Mouse (Mus musculus) embryonic facial prominence, embryonic 12.5 days (tissue): ENCODE results near the gene Uprt. TPM values are rescaled to one million over a fixed set of nuclear protein-coding genes. Genes with fewer than 3 reads are reported as not detected.

ENCODE experiments used
- ATAC-seq: fragments of 200-750 bp; cut with Nextera tagmentation; 2 replicates; pipeline ENCODE4 v1.8.0; 2017; ENCODE audit not compliant: insufficient number of reproducible peaks, insufficient read depth, low FRiP score, low TSS enrichment
- H3K27ac ChIP-seq: fragments of 300-500 bp; sonication (generic); 2 replicates; pipeline ENCODE4 v1.5.1; 2016; ENCODE audit warnings: mild to moderate bottlenecking
- H3K27me3 ChIP-seq: fragments of 300-500 bp; sonication (generic); 2 replicates; pipeline ENCODE4 v1.6.1; 2016; ENCODE audit warnings: mild to moderate bottlenecking, moderate library complexity
- H3K36me3 ChIP-seq: fragments of 300-500 bp; sonication (generic); 2 replicates; pipeline ENCODE4 v1.6.1; 2016; ENCODE audit warnings: mild to moderate bottlenecking
- H3K4me1 ChIP-seq: fragments of 300-500 bp; sonication (generic); 2 replicates; pipeline ENCODE4 v1.6.1; 2016
- H3K4me2 ChIP-seq: fragments of 300-500 bp; sonication (generic); replicated peaks from 2 replicates; pipeline ENCODE4 v1.6.1; 2016; ENCODE audit warnings: mild to moderate bottlenecking, moderate library complexity
- H3K4me3 ChIP-seq: fragments of 300-500 bp; sonication (generic); 2 replicates; pipeline ENCODE4 v1.5.1; 2016; ENCODE audit warnings: mild to moderate bottlenecking
- H3K9ac ChIP-seq: fragments of 300-500 bp; sonication (generic); 2 replicates; pipeline ENCODE4 v1.6.1; 2016; ENCODE audit warnings: mild to moderate bottlenecking, moderate library complexity
- H3K9me3 ChIP-seq: fragments of 300-500 bp; sonication (generic); 2 replicates; pipeline ENCODE4 v1.6.1; 2016; ENCODE audit warnings: mild to moderate bottlenecking, moderate library complexity
- WGBS: fragments of 180-500 bp; shearing (Covaris S2); methylation state at CpG from one replicate; pipeline ENCODE4 v1.1.7; 2016; 5-methylcytosine and 5-hydroxymethylcytosine counted together
- polyA plus RNA-seq: library from polyadenylated mRNA; unstranded; fragments of >200 nt; fragmentation: Nextera tagmentation; extraction: Ambion mirVana; gene quantifications from 2 replicates; pipeline ENCODE4 v1.2.1, GENCODE M21; 2016

Gene Uprt
- polyA plus RNA-seq: 1.5 and 1.7 TPM in 2 replicates

- Histone ChIP-seq H3K4me2 (peak within 1 kb of the TSS; percentile 51), H3K27me3 (peaks cover 12% of the 10 kb centered on the region; the same call in 1 of the 2 replicates), H3K27ac (no peak within 1 kb of the TSS), H3K9me3 (no peaks in the 10 kb centered on the region), H3K4me3 (peak within 1 kb of the TSS; percentile 56), H3K4me1 (no peaks in the 10 kb centered on the region), H3K9ac (peak within 1 kb of the TSS; percentile 48), H3K36me3 (no peaks in the 10 kb centered on the region)
- 24% methylated on average over 34 of the region's 34 CpGs for WGBS
- ATAC-seq: peak; percentile 93
Observed at GRCm38 (mm10) chrX:104482572-104483443, at the start of gene Uprt. Gene Uprt (plus strand): TSS chrX:104482818.

- Histone ChIP-seq H3K4me1 (no peaks in the 10 kb centered on the region), H3K27me3 (no peaks in the 10 kb centered on the region), H3K36me3 (no peaks in the 10 kb centered on the region), H3K4me3 (no peak overlapping the region), H3K4me2 (no peak overlapping the region), H3K9me3 (no peaks in the 10 kb centered on the region), H3K9ac (no peak overlapping the region), H3K27ac (no peak overlapping the region)
- ATAC-seq: no peak
- 41% methylated on average over 1 of the region's 1 CpGs for WGBS
Observed at GRCm38 (mm10) chrX:104433456-104433855, 49.2 kb upstream of the Uprt start.

- Histone ChIP-seq H3K4me2 (no peak overlapping the region), H3K9ac (no peak overlapping the region), H3K9me3 (no peaks in the 10 kb centered on the region), H3K4me1 (no peaks in the 10 kb centered on the region), H3K36me3 (no peaks in the 10 kb centered on the region), H3K27me3 (no peaks in the 10 kb centered on the region), H3K4me3 (no peak overlapping the region), H3K27ac (no peak overlapping the region)
- 93% methylated on average over 1 of the region's 1 CpGs for WGBS
- no peak for ATAC-seq
Observed at GRCm38 (mm10) chrX:104452433-104452832, 30.2 kb upstream of the Uprt start.

GRCm38 (mm10) chrX:104461755-104462154, 20.9 kb upstream of the Uprt start:
- whole genome bisulfite sequencing: 32% methylated on average over 2 of the region's 2 CpGs
- Histone ChIP-seq H3K9me3 (no peaks in the 10 kb centered on the region), H3K4me1 (no peaks in the 10 kb centered on the region), H3K9ac (no peak overlapping the region), H3K4me3 (no peak overlapping the region), H3K27ac (no peak overlapping the region), H3K27me3 (no peaks in the 10 kb centered on the region), H3K4me2 (no peak overlapping the region), H3K36me3 (no peaks in the 10 kb centered on the region)
- ATAC-seq: no peak

- Histone ChIP-seq H3K36me3 (no peaks in the 10 kb centered on the region), H3K9ac (no peak overlapping the region), H3K4me3 (no peak overlapping the region), H3K27me3 (no peaks in the 10 kb centered on the region), H3K4me1 (no peaks in the 10 kb centered on the region), H3K27ac (no peak overlapping the region), H3K4me2 (no peak overlapping the region), H3K9me3 (no peaks in the 10 kb centered on the region)
- WGBS: 56% methylated on average over 6 of the region's 6 CpGs
- ATAC-seq: no peak
Observed at GRCm38 (mm10) chrX:104464376-104464775, 18.2 kb upstream of the Uprt start.

GRCm38 (mm10) chrX:104478041-104478440, 4.6 kb upstream of the Uprt start:
- H3K4me1 ChIP-seq: no peaks in the 10 kb centered on the region
- H3K9ac ChIP-seq: no peak overlapping the region
- 22% methylated on average over 2 of the region's 2 CpGs for WGBS
- ATAC-seq: no peak
- H3K4me2 ChIP-seq: no peak overlapping the region
- H3K27ac ChIP-seq: no peak overlapping the region
- H3K36me3 ChIP-seq: no peaks in the 10 kb centered on the region
- no peaks in the 10 kb centered on the region for H3K9me3 ChIP-seq
- H3K4me3 ChIP-seq: no peak overlapping the region
- 0 out of 2 replicates have a peak, but pooled peaks cover 5% of the 10 kb centered on the region for H3K27me3 ChIP-seq

- peak overlapping the region; percentile 51 for H3K4me2 ChIP-seq
- 15% methylated on average over 6 of the region's 6 CpGs for WGBS
- H3K27me3 ChIP-seq: peaks cover 12% of the 10 kb centered on the region; the same call in 1 of the 2 replicates
- peak overlapping the region; percentile 48 for H3K9ac ChIP-seq
- H3K4me3 ChIP-seq: peak overlapping the region; percentile 56
- no peaks in the 10 kb centered on the region for H3K9me3 ChIP-seq
- no peaks in the 10 kb centered on the region for H3K36me3 ChIP-seq
- H3K4me1 ChIP-seq: no peaks in the 10 kb centered on the region
- 0 out of 2 replicates have a peak, but pooled peaks have one; percentile 35 for ATAC-seq
- no peak overlapping the region for H3K27ac ChIP-seq
Observed at GRCm38 (mm10) chrX:104483444-104483808, 808 bp downstream of the Uprt start.

- ATAC-seq: no peak
- peaks cover 12% of the 10 kb centered on the region; the same call in 1 of the 2 replicates for H3K27me3 ChIP-seq
- no peak overlapping the region for H3K9ac ChIP-seq
- WGBS: 82% methylated on average over 2 of the region's 2 CpGs
- H3K4me1 ChIP-seq: no peaks in the 10 kb centered on the region
- no peak overlapping the region for H3K27ac ChIP-seq
- no peak overlapping the region for H3K4me2 ChIP-seq
- H3K36me3 ChIP-seq: no peaks in the 10 kb centered on the region
- H3K9me3 ChIP-seq: no peaks in the 10 kb centered on the region
- no peak overlapping the region for H3K4me3 ChIP-seq
Observed at GRCm38 (mm10) chrX:104485596-104485995, 3.0 kb downstream of the Uprt start.

- peaks cover 7% of the 10 kb centered on the region; the same call in 1 of the 2 replicates for H3K27me3 ChIP-seq
- H3K4me1 ChIP-seq: no peaks in the 10 kb centered on the region
- WGBS: 70% methylated on average over 3 of the region's 3 CpGs
- H3K4me3 ChIP-seq: no peak overlapping the region
- no peaks in the 10 kb centered on the region for H3K36me3 ChIP-seq
- no peaks in the 10 kb centered on the region for H3K9me3 ChIP-seq
- no peak overlapping the region for H3K27ac ChIP-seq
- no peak overlapping the region for H3K9ac ChIP-seq
- no peak for ATAC-seq
- no peak overlapping the region for H3K4me2 ChIP-seq
Observed at GRCm38 (mm10) chrX:104488036-104488435, 5.4 kb downstream of the Uprt start.

GRCm38 (mm10) chrX:104488870-104489467, 6.4 kb downstream of the Uprt start:
- no peaks in the 10 kb centered on the region for H3K36me3 ChIP-seq
- no peak overlapping the region for H3K4me3 ChIP-seq
- H3K4me1 ChIP-seq: no peaks in the 10 kb centered on the region
- 0 out of 2 replicates have a peak, but pooled peaks cover 3% of the 10 kb centered on the region for H3K27me3 ChIP-seq
- no peaks in the 10 kb centered on the region for H3K9me3 ChIP-seq
- H3K9ac ChIP-seq: no peak overlapping the region
- WGBS: 75% methylated on average over 4 of the region's 4 CpGs
- ATAC-seq: no peak
- no peak overlapping the region for H3K27ac ChIP-seq
- no peak overlapping the region for H3K4me2 ChIP-seq

GRCm38 (mm10) chrX:104489626-104490355, 7.2 kb downstream of the Uprt start:
- no peak overlapping the region for H3K9ac ChIP-seq
- ATAC-seq: no peak
- no peak overlapping the region for H3K4me3 ChIP-seq
- no peaks in the 10 kb centered on the region for H3K36me3 ChIP-seq
- no peak overlapping the region for H3K4me2 ChIP-seq
- H3K9me3 ChIP-seq: no peaks in the 10 kb centered on the region
- 48% methylated on average over 4 of the region's 4 CpGs for WGBS
- no peaks in the 10 kb centered on the region for H3K4me1 ChIP-seq
- no peaks in the 10 kb centered on the region for H3K27me3 ChIP-seq
- H3K27ac ChIP-seq: no peak overlapping the region
